Mouse (Mus musculus): ENCODE data around the gene Adgrd1.

- TF ChIP-seq CTCF (IDR thresholded peaks at IDR 0.05; ENCODE audit: low read depth) (no peak), EP300 (IDR thresholded peaks at IDR 0.05; ENCODE audit: low read depth) (no peak)
Observed at GRCm38 (mm10) chr5:129228171-129228570, 131.6 kb downstream of the Adgrd1 start.
